Mouse (Mus musculus): ENCODE data around the gene U2af2.

- TF ChIP-seq CTCF (IDR thresholded peaks at IDR 0.05; ENCODE audit: low read depth) = no peak
- no peak for TF ChIP-seq EP300 (optimal IDR thresholded peaks at IDR 0.05)
These were observed 3.3 kb upstream of the U2af2 start for GRCm38 (mm10) chr7:5058631-5059030.
